Comparison of ENCODE assay signal across 10 mouse cellular contexts in genomic region chr6:48579215-48579648, GRCm38 (mm10). TPM values are rescaled to one million over a fixed set of nuclear protein-coding genes. Genes with fewer than 3 reads are reported as not detected.
DNase-seq lines count a peak whose midpoint lies in the region; TF ChIP-seq lines count a peak whose summit lies in the region.
"Had no signal": no experiment of that assay in that cellular context is flagged by ENCODE, and none has a peak within 500 bp of the region (broad histone marks: within the 10 kb centered on the region; RNA-seq: fewer than 3 reads in every experiment).

No protein-coding gene starts in this region.

- intact Hi-C loops in heart, postnatal 25 days (cut with DNase I) = loop anchor here (2.0 kb wide), 1 partner anchor 30 kb away; no protein-coding TSS in a partner anchor
- intact Hi-C loops in heart, adult 2 months (cut with DNase I) = no loop called here

- DNase-seq in heart, adult 11 months = peak; percentile 97
- DNase-seq in heart, postnatal 25 days (ENCODE audit: low spot score) = no peak
- DNase-seq in CD4-positive helper T cell, adult 2 months (ENCODE audit: low read depth, low spot score) = peak; percentile 18
- DNase-seq in heart, adult 2 months = peak; percentile 51 to 61
- DNase-seq in lung, postnatal 10 days = peak; percentile 73
- no peak for DNase-seq in urinary bladder, postnatal 14 days (ENCODE audit: low spot score)
- DNase-seq in layer of hippocampus, adult 8-10 months (ENCODE audit: low spot score in 2 of 2) = no peak
- DNase-seq in layer of hippocampus, postnatal 36 days = no peak

- WGBS in heart, adult 2 months = 10% methylated on average over 5 of the region's 5 CpGs

- peak overlapping the region; percentile 80 for H3K27ac ChIP-seq in heart, adult 2 months
- H3K27ac ChIP-seq: limb, embryonic 13.5 days had no signal

- peak; percentile 63; the same call in 1 of the 2 replicates for TF ChIP-seq POLR2A in heart, adult 2 months (IDR thresholded peaks at IDR 0.05; ENCODE audit: insufficient read depth, low read depth, low read length)

- TF ChIP-seq CTCF in heart, adult 2 months (IDR thresholded peaks at IDR 0.05) = no peak

- H3K9ac ChIP-seq in heart, adult 2 months (ENCODE audit: low read depth, low read length) = peak overlapping the region; percentile 57; the same call in 1 of the 2 replicates
- H3K9ac ChIP-seq: limb, embryonic 13.5 days had no signal

- peaks cover 3% of the 10 kb centered on the region for H3K4me1 ChIP-seq in heart, adult 2 months (ENCODE audit: control insufficient read depth, insufficient read depth, low read length)
- H3K4me1 ChIP-seq: limb, embryonic 13.5 days had no signal

- no peak overlapping the region for H3K4me3 ChIP-seq in heart, adult 2 months
- H3K4me3 ChIP-seq: limb, embryonic 13.5 days had no signal

- no peaks in the 10 kb centered on the region for H3K36me3 ChIP-seq in heart, adult 2 months (ENCODE audit: control insufficient read depth, insufficient read depth, low read length)
- H3K36me3 ChIP-seq: limb, embryonic 13.5 days had no signal

- H3K27me3 ChIP-seq in heart, adult 2 months (ENCODE audit: control insufficient read depth, insufficient read depth, low read length) = no peaks in the 10 kb centered on the region
- H3K27me3 ChIP-seq: limb, embryonic 13.5 days had no signal

- TF ChIP-seq EP300 in heart, adult 2 months (IDR thresholded peaks at IDR 0.05; ENCODE audit: insufficient read depth, low read depth, low read length) = 0 out of 2 replicates have a peak, but pooled peaks have one; percentile 12

- no peaks in the 10 kb centered on the region for H3K79me2 ChIP-seq in heart, adult 2 months (replicated peaks; ENCODE audit: control insufficient read depth, insufficient read depth, low read length)

RNA-seq across cellular contexts. Expression of gene Rarres2, which starts 6.6 kb away (rescaled TPM):
- total RNA-seq in heart, postnatal 25 days (2021) = 10 to 100 TPM; 73.6 to 91.2 TPM
- 10 to 100 TPM; 70.9 to 82.4 TPM for total RNA-seq in heart, adult 2 months (2021)
- polyA plus RNA-seq in heart, adult 2 months (2012; rRNA removed) = 93.7 and 99.3 TPM in 2 replicates
- total RNA-seq in layer of hippocampus, adult 8-10 months (2022) = 10 to 100 TPM; 16.6 to 32.1 (median 21.9) TPM
- 10 to 100 TPM; 12.0 to 13.5 TPM for total RNA-seq in layer of hippocampus, postnatal 36 days (2021)

RNA-seq across cellular contexts. Expression of gene Gm45021, which starts 10.2 kb away (rescaled TPM):
- total RNA-seq in heart, postnatal 25 days (2021) = not detected
- not detected for total RNA-seq in heart, adult 2 months (2021)
- not detected in 2 replicates for polyA plus RNA-seq in heart, adult 2 months (2012; rRNA removed)
- not detected for total RNA-seq in layer of hippocampus, adult 8-10 months (2022)
- not detected for total RNA-seq in layer of hippocampus, postnatal 36 days (2021)
- total RNA-seq: gastrocnemius, postnatal 4 days had no signal
- polyA plus RNA-seq: limb, embryonic 13.5 days had no signal

RNA-seq across cellular contexts. Expression of gene Repin1, which starts 14.5 kb away (rescaled TPM):
- total RNA-seq in heart, postnatal 25 days (2021) = 10 to 100 TPM; 31.0 to 31.8 TPM
- total RNA-seq in heart, adult 2 months (2021) = 10 to 100 TPM; 30.0 to 33.2 TPM
- 27.7 and 33.1 TPM in 2 replicates for polyA plus RNA-seq in heart, adult 2 months (2012; rRNA removed)
- total RNA-seq in layer of hippocampus, adult 8-10 months (2022) = 10 to 100 TPM; 46.3 to 57.9 (median 53.6) TPM
- 10 to 100 TPM; 43.6 to 47.5 TPM for total RNA-seq in layer of hippocampus, postnatal 36 days (2021)

RNA-seq across cellular contexts. Expression of gene Gm44965, which starts 14.5 kb away (rescaled TPM):
- 1 to 10 TPM; 1.0 to 2.2 TPM for total RNA-seq in heart, postnatal 25 days (2021)
- total RNA-seq in heart, adult 2 months (2021) = not detected
- polyA plus RNA-seq in heart, adult 2 months (2012; rRNA removed) = not detected in 2 replicates
- total RNA-seq in layer of hippocampus, adult 8-10 months (2022) = 10 to 100 TPM in 1 of 4 experiments, 1 to 10 TPM in 1, not detected in 2; 1.2 to 10.6 TPM
- not detected for total RNA-seq in layer of hippocampus, postnatal 36 days (2021)
- polyA plus RNA-seq: limb, embryonic 13.5 days had no signal

RNA-seq across cellular contexts. Expression of gene Zfp775, which starts 22.6 kb away (rescaled TPM):
- 10 to 100 TPM; 10.9 to 11.2 TPM for total RNA-seq in heart, postnatal 25 days (2021)
- total RNA-seq in heart, adult 2 months (2021) = 10 to 100 TPM; 11.8 to 12.9 TPM
- 6.2 and 7.0 TPM in 2 replicates for polyA plus RNA-seq in heart, adult 2 months (2012; rRNA removed)
- total RNA-seq in layer of hippocampus, adult 8-10 months (2022) = 10 to 100 TPM in 1 of 4 experiments, 1 to 10 TPM in 3; 7.7 to 10.6 (median 9.1) TPM
- total RNA-seq in layer of hippocampus, postnatal 36 days (2021) = 1 to 10 TPM; 6.3 to 7.7 TPM

Comparison
In these comparisons a context has a peak if more than half of its experiments do, and no peak if none do; other contexts are left out.
1. DNase-seq: peak in heart, adult 11 months (single experiment), CD4-positive helper T cell, adult 2 months (single experiment), heart, adult 2 months (2 of 2) and lung, postnatal 10 days (single experiment); none in heart, postnatal 25 days (single experiment), urinary bladder, postnatal 14 days (single experiment), layer of hippocampus, adult 8-10 months (0 of 2) and layer of hippocampus, postnatal 36 days (0 of 2).